Mouse (Mus musculus) lung, embryonic 16.5 days (tissue): ENCODE measurements around the gene Sorl1. TPM values are rescaled to one million over a fixed set of nuclear protein-coding genes. Genes with fewer than 3 reads are reported as not detected.
"Not testable (repeated sequence)": the region's sequence is repeated elsewhere in the genome, so short reads cannot be mapped to it uniquely, and the experiment has no call there.

Source experiments
- ATAC-seq: fragments of 200-750 bp; cut with Nextera tagmentation; 2 replicates; pipeline ENCODE4 v1.8.0; 2017; ENCODE audit warnings: low read depth, mild to moderate bottlenecking, moderate library complexity
- H3K27ac ChIP-seq: fragments of 300-500 bp; sonication (generic); 2 replicates; pipeline ENCODE4 v1.5.1; 2014; ENCODE audit warnings: mild to moderate bottlenecking, control low read depth, low read length
- H3K27me3 ChIP-seq: fragments of 300-500 bp; sonication (generic); 2 replicates; pipeline ENCODE4 v1.6.1; 2014; ENCODE audit warnings: low read depth, low read length, mixed read lengths; ENCODE audit not compliant: control insufficient read depth, insufficient read depth
- H3K36me3 ChIP-seq: fragments of 300-500 bp; sonication (generic); 2 replicates; pipeline ENCODE4 v1.6.1; 2014; ENCODE audit warnings: low read length; ENCODE audit not compliant: control insufficient read depth, insufficient read depth
- H3K4me1 ChIP-seq: fragments of 300-500 bp; sonication (generic); replicated peaks from 2 replicates; pipeline ENCODE4 v1.6.1; 2014; ENCODE audit warnings: low read length, mixed read lengths; ENCODE audit not compliant: control insufficient read depth, insufficient read depth
- H3K4me2 ChIP-seq: fragments of 300-500 bp; sonication (generic); 2 replicates; pipeline ENCODE4 v1.6.1; 2014; ENCODE audit warnings: low read depth, low read length, control low read depth
- H3K4me3 ChIP-seq: fragments of 300-500 bp; sonication (generic); 2 replicates; pipeline ENCODE4 v1.5.1; 2014; ENCODE audit warnings: mild to moderate bottlenecking, low read length, control low read depth
- H3K9ac ChIP-seq: fragments of 300-500 bp; sonication (generic); 2 replicates; pipeline ENCODE4 v1.6.1; 2014; ENCODE audit warnings: low read length, control low read depth
- H3K9me3 ChIP-seq: fragments of 300-500 bp; sonication (generic); 2 replicates; pipeline ENCODE4 v1.6.1; 2016; ENCODE audit warnings: low read length; ENCODE audit not compliant: control insufficient read depth
- WGBS: fragments of 180-500 bp; shearing (Covaris S2); extraction: QIAGEN DNeasy Blood & Tissue Kit; methylation state at CpG from one replicate; pipeline ENCODE4 v1.1.7; 2014; 5-methylcytosine and 5-hydroxymethylcytosine counted together
- polyA plus RNA-seq: library from polyadenylated mRNA; unstranded; fragments of >200 nt; fragmentation: Nextera tagmentation; extraction: Ambion mirVana; gene quantifications from 2 replicates; pipeline ENCODE4 v1.2.1, GENCODE M21; 2015

Gene Sorl1
- polyA plus RNA-seq, 1 experiment from 2014 or later, result 11.8 TPM

GRCm38 (mm10) chr9:42070856-42071255 is 53.2 kb downstream of the Sorl1 start:
- no peaks in the 10 kb centered on the region for H3K27me3 ChIP-seq
- H3K4me3 ChIP-seq, result no peak overlapping the region
- no peaks in the 10 kb centered on the region for H3K9me3 ChIP-seq
- no peak overlapping the region for H3K4me2 ChIP-seq
- H3K27ac ChIP-seq, result no peak overlapping the region
- no peak overlapping the region for H3K9ac ChIP-seq
- WGBS, result 91% methylated on average over 6 of the region's 6 CpGs
- ATAC-seq, result no peak
- no peaks in the 10 kb centered on the region for H3K4me1 ChIP-seq
- H3K36me3 ChIP-seq, result no peaks in the 10 kb centered on the region

- Histone ChIP-seq H3K4me2 (no peak overlapping the region), H3K4me3 (no peak overlapping the region), H3K36me3 (no peaks in the 10 kb centered on the region), H3K27ac (no peak overlapping the region), H3K4me1 (no peaks in the 10 kb centered on the region), H3K9me3 (no peaks in the 10 kb centered on the region), H3K9ac (no peak overlapping the region), H3K27me3 (no peaks in the 10 kb centered on the region)
- no peak for ATAC-seq
- 83% methylated on average over 5 of the region's 5 CpGs for WGBS
These were observed 54.6 kb downstream of the Sorl1 start for GRCm38 (mm10) chr9:42069471-42069870.

GRCm38 (mm10) chr9:42067950-42068349 is 56.1 kb downstream of the Sorl1 start:
- no peak overlapping the region for H3K9ac ChIP-seq
- H3K36me3 ChIP-seq, result no peaks in the 10 kb centered on the region
- no peak overlapping the region for H3K4me3 ChIP-seq
- H3K27ac ChIP-seq, result no peak overlapping the region
- H3K27me3 ChIP-seq, result no peaks in the 10 kb centered on the region
- no peak for ATAC-seq
- 69% methylated on average over 9 of the region's 9 CpGs for WGBS
- H3K4me2 ChIP-seq, result no peak overlapping the region
- H3K9me3 ChIP-seq, result no peaks in the 10 kb centered on the region
- no peaks in the 10 kb centered on the region for H3K4me1 ChIP-seq

GRCm38 (mm10) chr9:42065756-42066155 is 58.3 kb downstream of the Sorl1 start:
- WGBS, result 50% methylated on average over 1 of the region's 1 CpGs
- no peaks in the 10 kb centered on the region for H3K9me3 ChIP-seq
- no peaks in the 10 kb centered on the region for H3K4me1 ChIP-seq
- no peak overlapping the region for H3K27ac ChIP-seq
- H3K36me3 ChIP-seq, result no peaks in the 10 kb centered on the region
- no peak overlapping the region for H3K4me3 ChIP-seq
- no peak for ATAC-seq
- H3K27me3 ChIP-seq, result no peaks in the 10 kb centered on the region
- H3K4me2 ChIP-seq, result no peak overlapping the region
- H3K9ac ChIP-seq, result no peak overlapping the region

- ATAC-seq, result no peak
- no peak overlapping the region for H3K4me3 ChIP-seq
- no peak overlapping the region for H3K4me2 ChIP-seq
These were observed 60.7 kb downstream of the Sorl1 start for GRCm38 (mm10) chr9:42063391-42063790.

GRCm38 (mm10) chr9:42062269-42062668 is 61.8 kb downstream of the Sorl1 start:
- no peaks in the 10 kb centered on the region for H3K4me1 ChIP-seq
- H3K27ac ChIP-seq, result no peak overlapping the region
- H3K9me3 ChIP-seq, result no peaks in the 10 kb centered on the region
- no peak overlapping the region for H3K4me3 ChIP-seq
- ATAC-seq, result no peak
- H3K27me3 ChIP-seq, result no peaks in the 10 kb centered on the region
- H3K36me3 ChIP-seq, result no peaks in the 10 kb centered on the region
- WGBS, result 77% methylated on average over 8 of the region's 8 CpGs
- no peak overlapping the region for H3K9ac ChIP-seq
- H3K4me2 ChIP-seq, result no peak overlapping the region

More at GRCm38 (mm10) chr9:42063391-42063790, 60.7 kb downstream of the Sorl1 start:
- Histone ChIP-seq H3K27ac (no peak overlapping the region), H3K36me3 (no peaks in the 10 kb centered on the region), H3K27me3 (no peaks in the 10 kb centered on the region), H3K9me3 (no peaks in the 10 kb centered on the region), H3K9ac (no peak overlapping the region), H3K4me1 (no peaks in the 10 kb centered on the region)
- 74% methylated on average over 4 of the region's 4 CpGs for WGBS

GRCm38 (mm10) chr9:42059006-42059405 is 65.1 kb downstream of the Sorl1 start:
- ATAC-seq, H3K36me3 ChIP-seq, H3K27me3 ChIP-seq, H3K27ac ChIP-seq, H3K4me2 ChIP-seq, H3K9me3 ChIP-seq, H3K4me1 ChIP-seq, H3K4me3 ChIP-seq, H3K9ac ChIP-seq: not testable (repeated sequence)
- 93% methylated on average over 2 of the region's 2 CpGs for WGBS

GRCm38 (mm10) chr9:42056591-42056990 is 67.5 kb downstream of the Sorl1 start:
- 77% methylated on average over 5 of the region's 5 CpGs for WGBS
- no peaks in the 10 kb centered on the region for H3K36me3 ChIP-seq
- no peak overlapping the region for H3K27ac ChIP-seq
- no peak overlapping the region for H3K4me2 ChIP-seq
- no peak overlapping the region for H3K4me3 ChIP-seq
- H3K9me3 ChIP-seq, result no peaks in the 10 kb centered on the region
- peaks cover 19% of the 10 kb centered on the region for H3K4me1 ChIP-seq
- no peak overlapping the region for H3K9ac ChIP-seq
- H3K27me3 ChIP-seq, result no peaks in the 10 kb centered on the region
- no peak for ATAC-seq

GRCm38 (mm10) chr9:42055378-42055777 is 68.7 kb downstream of the Sorl1 start:
- H3K4me2 ChIP-seq, result no peak overlapping the region
- H3K27me3 ChIP-seq, result no peaks in the 10 kb centered on the region
- no peaks in the 10 kb centered on the region for H3K36me3 ChIP-seq
- H3K9ac ChIP-seq, result no peak overlapping the region
- H3K9me3 ChIP-seq, result no peaks in the 10 kb centered on the region
- H3K4me3 ChIP-seq, result no peak overlapping the region
- no peak for ATAC-seq
- WGBS, result 73% methylated on average over 4 of the region's 4 CpGs
- H3K27ac ChIP-seq, result no peak overlapping the region; the same call in 1 of the 2 replicates
- H3K4me1 ChIP-seq, result peaks cover 19% of the 10 kb centered on the region
